Comparison of ENCODE assay signal across 25 mouse cellular contexts in the genomic region with DNA sequence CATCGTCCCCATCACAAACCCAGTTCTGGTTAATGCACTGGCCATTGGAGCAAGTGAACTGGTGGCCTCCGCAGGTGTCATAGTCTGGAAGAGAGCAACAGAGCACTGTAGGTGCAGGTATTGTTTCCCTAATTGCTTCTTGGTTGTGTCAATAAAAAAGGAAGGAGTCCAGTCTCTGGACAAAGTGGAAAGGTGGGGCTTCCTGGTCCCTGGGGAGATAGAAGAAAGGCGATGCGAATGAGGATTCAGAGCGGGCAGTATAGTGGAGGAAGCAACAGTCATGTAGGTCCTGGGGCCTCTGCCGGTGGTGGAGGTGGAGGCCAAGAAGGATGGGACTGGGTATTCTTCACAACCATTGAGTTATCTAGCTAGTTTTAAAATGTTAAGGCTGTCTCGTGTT. TPM values are rescaled to one million over a fixed set of nuclear protein-coding genes. Genes with fewer than 3 reads are reported as not detected.
DNase-seq lines count a peak whose midpoint lies in the region; ATAC-seq and TF ChIP-seq lines count a peak whose summit lies in the region.
"Had no signal": no experiment of that assay in that cellular context is flagged by ENCODE, and none has a peak within 500 bp of the region (broad histone marks: within the 10 kb centered on the region; RNA-seq: fewer than 3 reads in every experiment).

No protein-coding gene starts in this region.

- no peaks in the 10 kb centered on the region for H3K27me3 ChIP-seq in embryonic facial prominence, embryonic 13.5 days
- H3K27me3 ChIP-seq in embryonic facial prominence, embryonic 10.5 days (replicated peaks; ENCODE audit: low read depth, poor library complexity, severe bottlenecking) = no peaks in the 10 kb centered on the region
- H3K27me3 ChIP-seq in E14TG2a.4 (ENCODE audit: insufficient read depth, low read length) = 0 out of 2 replicates have a peak, but pooled peaks cover 3% of the 10 kb centered on the region
- H3K27me3 ChIP-seq: CH12.LX; forebrain, embryonic 15.5 days; Patski had no signal

- no peak for DNase-seq in embryonic facial prominence, embryonic 10.5 days (ENCODE audit: low spot score)
- DNase-seq in ES-CJ7 (ENCODE audit: low read depth, low spot score) (peak; percentile 41), R1 (ENCODE audit: low read depth, low spot score) (peak; percentile 77)
- no peak for DNase-seq in spleen, adult 12 weeks (ENCODE audit: low spot score)
- DNase-seq in spleen, postnatal 36 days (ENCODE audit: low spot score in 2 of 2) = no peak
- no peak for DNase-seq in spleen, postnatal 4 days (ENCODE audit: low spot score in 2 of 2)
- DNase-seq: adrenal gland, adult 8-10 months; adrenal gland, postnatal 14 days; adrenal gland, postnatal 36 days; B cell, adult 2 months; cerebellum, adult 11-12 months; cerebellum, adult 2 months; cerebellum, adult 9-10 months; cerebellum, postnatal 10 days; cerebellum, postnatal 25 days; forebrain, postnatal 0 days had no signal

- H3K9ac ChIP-seq in embryonic facial prominence, embryonic 13.5 days = 0 out of 2 replicates have a peak overlapping the region, but pooled peaks have one; percentile 36
- H3K9ac ChIP-seq: forebrain, embryonic 13.5 days; forebrain, embryonic 15.5 days; forebrain, postnatal 0 days had no signal

- no peak overlapping the region for H3K4me2 ChIP-seq in embryonic facial prominence, embryonic 13.5 days
- H3K4me2 ChIP-seq: forebrain, embryonic 13.5 days; forebrain, embryonic 15.5 days had no signal

- WGBS in embryonic facial prominence, embryonic 13.5 days = 78% methylated on average over 7 of the region's 7 CpGs
- 77% methylated on average over 7 of the region's 7 CpGs for WGBS in embryonic facial prominence, embryonic 10.5 days

- no peak overlapping the region for H3K27ac ChIP-seq in embryonic facial prominence, embryonic 13.5 days
- no peak overlapping the region for H3K27ac ChIP-seq in embryonic facial prominence, embryonic 10.5 days (replicated peaks)
- H3K27ac ChIP-seq: forebrain, embryonic 13.5 days; forebrain, embryonic 15.5 days had no signal

- no peak for ATAC-seq in embryonic facial prominence, embryonic 13.5 days (ENCODE audit: insufficient number of reproducible peaks, insufficient read depth, low FRiP score, low TSS enrichment, low read depth)
- ATAC-seq: activated CD4-positive, CD25-positive, alpha-beta regulatory T cell, adult 4 months; CD4-positive, CD25-positive, alpha-beta regulatory T cell, adult 4 months; forebrain, embryonic 13.5 days; forebrain, embryonic 15.5 days; forebrain, postnatal 0 days; Patski had no signal

- TF ChIP-seq CTCF in E14TG2a.4 (conservative IDR thresholded peaks at IDR 0.05; ENCODE audit: low read length) = no peak

- no peaks in the 10 kb centered on the region for H3K9me3 ChIP-seq in embryonic facial prominence, embryonic 13.5 days
- H3K9me3 ChIP-seq in embryonic facial prominence, embryonic 10.5 days = no peaks in the 10 kb centered on the region
- H3K9me3 ChIP-seq in E14TG2a.4 (ENCODE audit: low read length) = no peaks in the 10 kb centered on the region
- H3K9me3 ChIP-seq: forebrain, embryonic 13.5 days; forebrain, embryonic 15.5 days; G1E had no signal

- no peaks in the 10 kb centered on the region for H3K36me3 ChIP-seq in embryonic facial prominence, embryonic 13.5 days
- H3K36me3 ChIP-seq in embryonic facial prominence, embryonic 10.5 days (replicated peaks) = no peaks in the 10 kb centered on the region
- peaks cover 11% of the 10 kb centered on the region for H3K36me3 ChIP-seq in E14TG2a.4 (ENCODE audit: insufficient read depth, low read length)
- H3K36me3 ChIP-seq: forebrain, embryonic 15.5 days; G1E had no signal

- no peak overlapping the region for H3K4me3 ChIP-seq in embryonic facial prominence, embryonic 13.5 days
- H3K4me3 ChIP-seq in embryonic facial prominence, embryonic 10.5 days = no peak overlapping the region
- H3K4me3 ChIP-seq in E14TG2a.4 (replicated peaks; ENCODE audit: low read length) = peak overlapping the region; percentile 60
- H3K4me3 ChIP-seq: forebrain, embryonic 13.5 days; forebrain, embryonic 15.5 days had no signal

- peaks cover 8% of the 10 kb centered on the region for H3K4me1 ChIP-seq in embryonic facial prominence, embryonic 13.5 days
- H3K4me1 ChIP-seq in embryonic facial prominence, embryonic 10.5 days = peaks cover 14% of the 10 kb centered on the region
- peaks cover 63% of the 10 kb centered on the region for H3K4me1 ChIP-seq in E14TG2a.4 (replicated peaks; ENCODE audit: low read depth, low read length)
- H3K4me1 ChIP-seq: forebrain, embryonic 15.5 days had no signal

RNA-seq across cellular contexts. Expression of a gene that starts 49.8 kb away (rescaled TPM):
- polyA plus RNA-seq in embryonic facial prominence, embryonic 13.5 days (2015; fragmentation: Nextera tagmentation; extraction: Ambion mirVana) = 0.34 and 0.40 TPM in 2 replicates
- polyA plus RNA-seq in embryonic facial prominence, embryonic 10.5 days (2016; fragmentation: Nextera tagmentation; extraction: Ambion mirVana) = 1.5 and 1.6 TPM in 2 replicates
- polyA plus RNA-seq: G1E had no signal

Comparison
In these comparisons a context has a peak if more than half of its experiments do, and no peak if none do; other contexts are left out.
1. DNase-seq: peak in ES-CJ7 (single experiment) and R1 (single experiment); none in embryonic facial prominence, embryonic 10.5 days (single experiment), spleen, adult 12 weeks (single experiment), spleen, postnatal 36 days (0 of 2) and spleen, postnatal 4 days (0 of 2).